Mouse (Mus musculus): Measurements from ENCODE around the gene Slc39a10. TPM values are rescaled to one million over a fixed set of nuclear protein-coding genes. Genes with fewer than 3 reads are reported as not detected.

The Slc39a10 gene
- 73.6 and 84.4 TPM in 2 replicates for polyA plus RNA-seq (2015; fragmentation: Nextera tagmentation; extraction: Ambion mirVana)

- 63% methylated on average over 3 of the region's 3 CpGs for WGBS
- ATAC-seq: no peak
- Histone ChIP-seq H3K4me1 (ENCODE audit: control insufficient read depth, insufficient read depth, low read length) (no peaks in the 10 kb centered on the region; the same call in 1 of the 2 replicates), H3K27ac (ENCODE audit: low read length) (no peak within 1 kb of the TSS), H3K9ac (ENCODE audit: low read depth, low read length) (no peak within 1 kb of the TSS), H3K4me3 (ENCODE audit: low read depth, low read length) (no peak within 1 kb of the TSS), H3K9me3 (replicated peaks; ENCODE audit: control insufficient read depth, low read length, poor library complexity, severe bottlenecking) (no peaks in the 10 kb centered on the region), H3K36me3 (ENCODE audit: control insufficient read depth, insufficient read depth, low read length) (no peaks in the 10 kb centered on the region), H3K27me3 (ENCODE audit: control insufficient read depth, insufficient read depth, low read depth, low read length) (no peaks in the 10 kb centered on the region), H3K4me2 (ENCODE audit: low read length) (no peak within 1 kb of the TSS)
Measured at GRCm38 (mm10) chr1:46892752-46893151, at the start of gene Slc39a10. Gene Slc39a10, minus strand, starts transcription at chr1:46892852.

GRCm38 (mm10) chr1:46939295-46939694 lies 46.6 kb upstream of the Slc39a10 start:
- H3K9ac ChIP-seq (ENCODE audit: low read depth, low read length): no peak overlapping the region
- ATAC-seq: no peak
- no peak overlapping the region for H3K4me3 ChIP-seq (ENCODE audit: low read depth, low read length)
- H3K4me1 ChIP-seq (ENCODE audit: control insufficient read depth, insufficient read depth, low read length): no peaks in the 10 kb centered on the region
- no peaks in the 10 kb centered on the region for H3K36me3 ChIP-seq (ENCODE audit: control insufficient read depth, insufficient read depth, low read length)
- WGBS: 92% methylated on average over 2 of the region's 2 CpGs
- H3K4me2 ChIP-seq (ENCODE audit: low read length): no peak overlapping the region
- H3K9me3 ChIP-seq (replicated peaks; ENCODE audit: control insufficient read depth, low read length, poor library complexity, severe bottlenecking): no peaks in the 10 kb centered on the region; the same call in 1 of the 2 replicates
- no peak overlapping the region for H3K27ac ChIP-seq (ENCODE audit: low read length)
- H3K27me3 ChIP-seq (ENCODE audit: control insufficient read depth, insufficient read depth, low read depth, low read length): no peaks in the 10 kb centered on the region

GRCm38 (mm10) chr1:46937641-46938040 lies 45.0 kb upstream of the Slc39a10 start:
- H3K9me3 ChIP-seq (replicated peaks; ENCODE audit: control insufficient read depth, low read length, poor library complexity, severe bottlenecking): no peaks in the 10 kb centered on the region; the same call in 1 of the 2 replicates
- ATAC-seq: no peak
- WGBS: 90% methylated on average over 2 of the region's 2 CpGs
- H3K27me3 ChIP-seq (ENCODE audit: control insufficient read depth, insufficient read depth, low read depth, low read length): no peaks in the 10 kb centered on the region
- H3K9ac ChIP-seq (ENCODE audit: low read depth, low read length): no peak overlapping the region
- H3K4me3 ChIP-seq (ENCODE audit: low read depth, low read length): no peak overlapping the region
- no peaks in the 10 kb centered on the region for H3K36me3 ChIP-seq (ENCODE audit: control insufficient read depth, insufficient read depth, low read length)
- no peak overlapping the region for H3K27ac ChIP-seq (ENCODE audit: low read length)
- H3K4me1 ChIP-seq (ENCODE audit: control insufficient read depth, insufficient read depth, low read length): no peaks in the 10 kb centered on the region
- H3K4me2 ChIP-seq (ENCODE audit: low read length): no peak overlapping the region

GRCm38 (mm10) chr1:46927104-46927503 lies 34.5 kb upstream of the Slc39a10 start:
- H3K27ac ChIP-seq (ENCODE audit: low read length): no peak overlapping the region
- H3K36me3 ChIP-seq (ENCODE audit: control insufficient read depth, insufficient read depth, low read length): no peaks in the 10 kb centered on the region
- H3K9me3 ChIP-seq (replicated peaks; ENCODE audit: control insufficient read depth, low read length, poor library complexity, severe bottlenecking): no peaks in the 10 kb centered on the region
- H3K4me3 ChIP-seq (ENCODE audit: low read depth, low read length): no peak overlapping the region
- no peaks in the 10 kb centered on the region for H3K4me1 ChIP-seq (ENCODE audit: control insufficient read depth, insufficient read depth, low read length)
- H3K9ac ChIP-seq (ENCODE audit: low read depth, low read length): no peak overlapping the region
- H3K27me3 ChIP-seq (ENCODE audit: control insufficient read depth, insufficient read depth, low read depth, low read length): no peaks in the 10 kb centered on the region
- H3K4me2 ChIP-seq (ENCODE audit: low read length): no peak overlapping the region
- no peak for ATAC-seq

- H3K9me3 ChIP-seq (replicated peaks; ENCODE audit: control insufficient read depth, low read length, poor library complexity, severe bottlenecking): no peaks in the 10 kb centered on the region
- no peak overlapping the region for H3K4me3 ChIP-seq (ENCODE audit: low read depth, low read length)
- no peak for ATAC-seq
- no peaks in the 10 kb centered on the region for H3K4me1 ChIP-seq (ENCODE audit: control insufficient read depth, insufficient read depth, low read length)
- WGBS: 83% methylated on average over 3 of the region's 3 CpGs
- no peak overlapping the region for H3K9ac ChIP-seq (ENCODE audit: low read depth, low read length)
- H3K4me2 ChIP-seq (ENCODE audit: low read length): no peak overlapping the region
- H3K36me3 ChIP-seq (ENCODE audit: control insufficient read depth, insufficient read depth, low read length): no peaks in the 10 kb centered on the region
- no peak overlapping the region for H3K27ac ChIP-seq (ENCODE audit: low read length)
- H3K27me3 ChIP-seq (ENCODE audit: control insufficient read depth, insufficient read depth, low read depth, low read length): no peaks in the 10 kb centered on the region
Measured at GRCm38 (mm10) chr1:46926239-46926638, 33.6 kb upstream of the Slc39a10 start.

- H3K36me3 ChIP-seq (ENCODE audit: control insufficient read depth, insufficient read depth, low read length): no peaks in the 10 kb centered on the region
- no peaks in the 10 kb centered on the region for H3K9me3 ChIP-seq (replicated peaks; ENCODE audit: control insufficient read depth, low read length, poor library complexity, severe bottlenecking)
- H3K4me1 ChIP-seq (ENCODE audit: control insufficient read depth, insufficient read depth, low read length): no peaks in the 10 kb centered on the region
- no peak overlapping the region for H3K4me2 ChIP-seq (ENCODE audit: low read length)
- H3K27ac ChIP-seq (ENCODE audit: low read length): no peak overlapping the region
- ATAC-seq: no peak
- no peak overlapping the region for H3K4me3 ChIP-seq (ENCODE audit: low read depth, low read length)
- no peak overlapping the region for H3K9ac ChIP-seq (ENCODE audit: low read depth, low read length)
- H3K27me3 ChIP-seq (ENCODE audit: control insufficient read depth, insufficient read depth, low read depth, low read length): no peaks in the 10 kb centered on the region
Measured at GRCm38 (mm10) chr1:46924992-46925391, 32.3 kb upstream of the Slc39a10 start.

GRCm38 (mm10) chr1:46922904-46923303 lies 30.3 kb upstream of the Slc39a10 start:
- no peaks in the 10 kb centered on the region for H3K36me3 ChIP-seq (ENCODE audit: control insufficient read depth, insufficient read depth, low read length)
- no peaks in the 10 kb centered on the region for H3K4me1 ChIP-seq (ENCODE audit: control insufficient read depth, insufficient read depth, low read length)
- H3K9ac ChIP-seq (ENCODE audit: low read depth, low read length): no peak overlapping the region
- no peak overlapping the region for H3K27ac ChIP-seq (ENCODE audit: low read length)
- H3K27me3 ChIP-seq (ENCODE audit: control insufficient read depth, insufficient read depth, low read depth, low read length): no peaks in the 10 kb centered on the region
- ATAC-seq: no peak
- no peak overlapping the region for H3K4me2 ChIP-seq (ENCODE audit: low read length)
- H3K4me3 ChIP-seq (ENCODE audit: low read depth, low read length): no peak overlapping the region
- 89% methylated on average over 7 of the region's 7 CpGs for WGBS
- no peaks in the 10 kb centered on the region for H3K9me3 ChIP-seq (replicated peaks; ENCODE audit: control insufficient read depth, low read length, poor library complexity, severe bottlenecking)

- ATAC-seq: no peak
- Histone ChIP-seq H3K27me3 (ENCODE audit: control insufficient read depth, insufficient read depth, low read depth, low read length) (no peaks in the 10 kb centered on the region), H3K9ac (ENCODE audit: low read depth, low read length) (no peak overlapping the region), H3K9me3 (replicated peaks; ENCODE audit: control insufficient read depth, low read length, poor library complexity, severe bottlenecking) (no peaks in the 10 kb centered on the region), H3K4me3 (ENCODE audit: low read depth, low read length) (no peak overlapping the region), H3K4me2 (ENCODE audit: low read length) (no peak overlapping the region), H3K4me1 (ENCODE audit: control insufficient read depth, insufficient read depth, low read length) (no peaks in the 10 kb centered on the region), H3K36me3 (ENCODE audit: control insufficient read depth, insufficient read depth, low read length) (no peaks in the 10 kb centered on the region), H3K27ac (ENCODE audit: low read length) (no peak overlapping the region)
Measured at GRCm38 (mm10) chr1:46921630-46922029, 29.0 kb upstream of the Slc39a10 start.

- Histone ChIP-seq H3K9ac (ENCODE audit: low read depth, low read length) (no peak overlapping the region), H3K9me3 (replicated peaks; ENCODE audit: control insufficient read depth, low read length, poor library complexity, severe bottlenecking) (no peaks in the 10 kb centered on the region), H3K4me2 (ENCODE audit: low read length) (no peak overlapping the region), H3K4me3 (ENCODE audit: low read depth, low read length) (no peak overlapping the region), H3K36me3 (ENCODE audit: control insufficient read depth, insufficient read depth, low read length) (no peaks in the 10 kb centered on the region), H3K4me1 (ENCODE audit: control insufficient read depth, insufficient read depth, low read length) (no peaks in the 10 kb centered on the region), H3K27me3 (ENCODE audit: control insufficient read depth, insufficient read depth, low read depth, low read length) (no peaks in the 10 kb centered on the region), H3K27ac (ENCODE audit: low read length) (no peak overlapping the region)
- no peak for ATAC-seq
Measured at GRCm38 (mm10) chr1:46916237-46916636, 23.6 kb upstream of the Slc39a10 start.

- Histone ChIP-seq H3K27ac (ENCODE audit: low read length) (no peak overlapping the region), H3K27me3 (ENCODE audit: control insufficient read depth, insufficient read depth, low read depth, low read length) (no peaks in the 10 kb centered on the region), H3K4me3 (ENCODE audit: low read depth, low read length) (no peak overlapping the region), H3K4me2 (ENCODE audit: low read length) (no peak overlapping the region), H3K4me1 (ENCODE audit: control insufficient read depth, insufficient read depth, low read length) (no peaks in the 10 kb centered on the region), H3K36me3 (ENCODE audit: control insufficient read depth, insufficient read depth, low read length) (no peaks in the 10 kb centered on the region), H3K9ac (ENCODE audit: low read depth, low read length) (no peak overlapping the region), H3K9me3 (replicated peaks; ENCODE audit: control insufficient read depth, low read length, poor library complexity, severe bottlenecking) (no peaks in the 10 kb centered on the region)
- ATAC-seq: no peak
- WGBS: 55% methylated on average over 1 of the region's 1 CpGs
Measured at GRCm38 (mm10) chr1:46914349-46914748, 21.7 kb upstream of the Slc39a10 start.

All from midbrain, embryonic 16.5 days (tissue).